Mouse (Mus musculus) ovary, adult 2 months (tissue): Measurements from ENCODE around the gene Gsdma2. TPM values are rescaled to one million over a fixed set of nuclear protein-coding genes. Genes with fewer than 3 reads are reported as not detected.

Experiments
- polyA plus RNA-seq: library from polyadenylated mRNA; depleted of rRNA; stranded (reverse); fragments of >200 nt; gene quantifications from 2 replicates; pipeline ENCODE4 v1.2.3, GENCODE M21; 2012; rRNA removed

Gene Gsdma2
- not detected in 2 replicates for polyA plus RNA-seq

GRCm38 (mm10) chr11:98646459-98646858 lies at the start of gene Gsdma2:
TSS of gene Gsdma2 (plus strand) at chr11:98646759.

GRCm38 (mm10) chr11:98597991-98598390 lies 48.6 kb upstream of the Gsdma2 start, which contains the start of gene Lrrc3c:
TSS of gene Lrrc3c (plus strand) at chr11:98598291.

GRCm38 (mm10) chr11:98625611-98626410 lies 20.7 kb upstream of the Gsdma2 start, which contains the start of the genes Gm12355 and Gsdma3:
TSS of gene Gm12355 (minus strand) at chr11:98625661.
TSS of gene Gsdma3 (plus strand) at chr11:98626360.

GRCm38 (mm10) chr11:98664091-98664490 lies 17.5 kb downstream of the Gsdma2 start, which contains the start of gene Gsdma:
TSS of gene Gsdma (plus strand) at chr11:98664351.

GRCm38 (mm10) chr11:98681786-98682745 lies 35.5 kb downstream of the Gsdma2 start, which contains the start of gene Psmd3:
TSS of gene Psmd3 (plus strand) at chr11:98682554.

GRCm38 (mm10) chr11:98701213-98701670 lies 54.7 kb downstream of the Gsdma2 start, which contains the start of gene Csf3:
TSS of gene Csf3 (plus strand) at chr11:98701263.

Other genes with a start within 250 kb of the Gsdma2 start
- 43.4 and 44.6 TPM in 2 replicates for gene Pgap3, start 246.3 kb upstream of the Gsdma2 start, polyA plus RNA-seq
- gene Erbb2, start 234.3 kb upstream of the Gsdma2 start, polyA plus RNA-seq = 39.7 and 45.2 TPM in 2 replicates
- 33.6 and 37.7 TPM in 2 replicates for gene Mien1, start 207.8 kb upstream of the Gsdma2 start, polyA plus RNA-seq
- gene Grb7, start 200.4 kb upstream of the Gsdma2 start, polyA plus RNA-seq = 17.5 TPM in 2 replicates
- 1.5 TPM in 2 replicates for gene Ikzf3, start 100.7 kb upstream of the Gsdma2 start, polyA plus RNA-seq
- gene Zpbp2, start 95.7 kb upstream of the Gsdma2 start, polyA plus RNA-seq = 0.14 TPM in 1 of 2 replicates, not detected in the other
- gene Ormdl3, start 59.4 kb upstream of the Gsdma2 start, polyA plus RNA-seq = 116 and 131 TPM in 2 replicates
- gene Lrrc3c, start 48.5 kb upstream of the Gsdma2 start, polyA plus RNA-seq = not detected in 2 replicates
- gene Gm12355, start 21.1 kb upstream of the Gsdma2 start, polyA plus RNA-seq = not detected in 2 replicates
- gene Gsdma3, start 20.4 kb upstream of the Gsdma2 start, polyA plus RNA-seq = not detected in 2 replicates
- not detected in 2 replicates for gene Gsdma, start 17.6 kb downstream of the Gsdma2 start, polyA plus RNA-seq
- gene Psmd3, start 35.8 kb downstream of the Gsdma2 start, polyA plus RNA-seq = 256 and 270 TPM in 2 replicates
- 10.2 and 10.8 TPM in 2 replicates for gene Csf3, start 54.5 kb downstream of the Gsdma2 start, polyA plus RNA-seq
- gene Med24, start 82.7 kb downstream of the Gsdma2 start, polyA plus RNA-seq = 129 TPM in 2 replicates
- 163 and 173 TPM in 2 replicates for gene Thra, start 93.9 kb downstream of the Gsdma2 start, polyA plus RNA-seq
- 87.5 and 140 TPM in 2 replicates for gene Nr1d1, start 128.6 kb downstream of the Gsdma2 start, polyA plus RNA-seq
- 49.3 and 78.6 TPM in 2 replicates for gene Msl1, start 148.8 kb downstream of the Gsdma2 start, polyA plus RNA-seq
- gene Casc3, start 158.1 kb downstream of the Gsdma2 start, polyA plus RNA-seq = 31.6 and 37.1 TPM in 2 replicates
- gene Rapgefl1, start 190.0 kb downstream of the Gsdma2 start, polyA plus RNA-seq = 11.5 and 11.6 TPM in 2 replicates
- 6.4 and 11.7 TPM in 2 replicates for gene Wipf2, start 216.9 kb downstream of the Gsdma2 start, polyA plus RNA-seq